Mouse (Mus musculus) cerebellum, postnatal 36 days (tissue): Measurements from ENCODE around the gene Mrpl42.

Source experiments
- DNase-seq, 2 experiments: peaks; one replicate each; pipeline ENCODE4 v3.0.0; 2021 to 2022; ENCODE audit warnings: mixed read lengths in 2 of 2

Gene Mrpl42

DNA sequence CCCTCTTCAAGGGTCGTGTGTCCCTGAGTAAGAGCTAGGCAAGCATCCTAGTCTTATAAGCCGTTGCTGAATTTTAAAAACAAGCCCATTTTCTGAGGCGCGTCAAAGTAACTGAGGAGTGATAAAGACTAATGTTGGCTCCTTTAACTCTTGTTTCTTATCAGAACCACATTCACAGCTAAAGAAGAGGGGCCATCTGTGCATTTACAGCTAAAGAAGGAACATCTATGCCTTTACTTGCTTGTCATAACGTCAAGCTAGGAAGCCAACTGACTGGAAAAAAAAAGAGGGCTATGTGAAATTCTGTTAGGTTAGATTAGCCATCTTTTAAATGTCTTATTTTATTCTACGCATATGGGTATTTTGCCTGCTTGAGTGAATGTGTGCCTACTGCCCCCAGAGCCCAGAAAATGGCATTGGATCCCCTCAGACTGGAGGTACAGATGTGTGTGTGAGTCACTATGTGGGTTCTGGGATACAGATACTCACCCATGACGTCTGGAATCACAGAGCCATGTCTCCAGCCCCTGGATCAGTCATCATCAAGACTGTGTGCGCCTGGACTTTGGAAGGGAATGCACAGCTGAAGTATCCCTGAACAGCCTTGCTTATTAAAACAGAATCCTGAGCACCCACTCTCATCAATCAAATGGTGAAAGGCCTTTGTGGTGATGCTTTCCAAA is 44.2 kb downstream of the Mrpl42 start:
- no peak for DNase-seq

DNA sequence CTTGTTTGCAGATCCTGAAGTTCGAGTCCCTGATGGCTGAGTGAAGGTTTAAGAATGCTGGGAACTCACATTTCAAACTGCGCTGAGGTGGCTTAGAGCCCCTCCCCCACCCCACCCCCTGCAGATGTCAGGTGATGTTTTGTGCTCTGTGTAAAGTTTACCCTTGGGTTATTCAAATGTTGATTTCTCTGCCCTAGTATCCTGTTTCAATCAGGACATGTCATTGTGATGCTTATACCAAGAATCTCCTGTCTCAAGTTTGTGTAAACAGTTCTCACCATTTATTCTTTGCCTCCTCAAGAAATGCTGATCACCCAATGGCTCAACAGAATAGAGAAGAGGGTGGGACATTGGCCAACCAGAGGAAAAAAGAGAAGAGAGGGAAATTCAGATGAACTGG is 45.6 kb downstream of the Mrpl42 start:
- no peak for DNase-seq

GRCm38 (mm10) chr10:95453282-95453681 is 48.5 kb downstream of the Mrpl42 start:
- no peak for DNase-seq

- DNase-seq = no peak
Measured at GRCm38 (mm10) chr10:95449033-95449432, 52.7 kb downstream of the Mrpl42 start.

GRCm38 (mm10) chr10:95447954-95448353 is 53.8 kb downstream of the Mrpl42 start:
- no peak for DNase-seq

- DNase-seq = no peak
Measured at GRCm38 (mm10) chr10:95445104-95446056, 56.4 kb downstream of the Mrpl42 start.

- no peak for DNase-seq
Measured at GRCm38 (mm10) chr10:95442334-95442733, 59.4 kb downstream of the Mrpl42 start.

DNA sequence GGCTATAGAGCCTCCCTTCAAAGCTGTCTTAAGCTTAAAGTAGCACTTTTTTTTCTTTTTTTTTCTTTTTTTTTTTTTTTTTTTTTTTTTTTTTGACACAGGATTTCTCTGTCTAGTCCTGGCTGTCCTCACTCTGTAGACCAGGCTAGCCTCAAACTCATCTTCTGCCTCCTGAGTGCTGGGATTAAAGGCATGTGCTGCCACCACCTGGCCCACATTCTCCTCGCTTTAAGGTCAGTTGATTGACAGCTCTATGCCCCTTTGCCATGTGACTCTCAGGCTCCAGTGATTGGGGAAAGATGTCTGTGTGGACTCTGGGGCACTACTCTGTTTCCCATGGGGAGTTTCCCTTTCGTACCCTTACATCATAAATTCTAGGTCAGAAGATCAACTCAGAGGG is 61.2 kb downstream of the Mrpl42 start:
- no peak for DNase-seq

DNA sequence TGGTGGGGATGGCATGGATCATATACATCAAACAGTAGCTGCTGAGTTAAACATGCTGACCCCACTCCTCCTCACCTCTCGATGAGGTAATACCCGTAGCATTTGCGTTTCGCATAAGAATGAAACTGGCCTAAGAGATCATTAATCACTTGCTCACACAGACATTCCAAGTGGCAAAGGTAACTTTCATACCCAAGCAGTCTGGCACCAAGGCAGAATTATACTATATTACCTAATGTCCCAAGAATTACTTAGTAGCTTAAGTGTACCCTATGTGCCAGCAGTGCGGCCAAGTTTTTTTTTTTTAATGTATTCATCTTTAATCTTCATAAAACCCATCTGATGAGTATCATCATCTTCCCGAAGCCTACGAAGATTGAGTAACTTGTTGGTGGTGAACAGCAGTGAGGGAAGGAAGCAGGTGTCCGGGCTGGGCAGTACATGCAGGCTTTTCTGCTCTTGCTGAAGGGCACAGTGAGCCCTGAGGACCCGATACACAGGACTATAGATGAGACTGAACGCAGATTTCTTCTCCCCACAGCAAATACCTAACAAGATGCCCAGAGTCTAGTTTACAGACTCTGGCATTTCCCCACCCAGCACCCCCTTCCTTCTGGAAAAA is 61.9 kb downstream of the Mrpl42 start:
- DNase-seq = no peak

- DNase-seq = no peak
Measured at GRCm38 (mm10) chr10:95438941-95439340, 62.8 kb downstream of the Mrpl42 start.
